Mouse (Mus musculus): ENCODE results near the gene Maneal. TPM values are rescaled to one million over a fixed set of nuclear protein-coding genes. Genes with fewer than 3 reads are reported as not detected.

Gene Maneal
- total and polyA plus RNA-seq, 3 experiments, result 0.08 TPM; not detected in 2

GRCm38 (mm10) chr4:124850261-124850913 lies 11.6 kb downstream of the Maneal start, which contains the start of gene Yrdc (continued):
- TF ChIP-seq IRF4 (IDR thresholded peaks at IDR 0.05; ENCODE audit: low read depth, low read length) (no peak), TCF12 (IDR thresholded peaks at IDR 0.05; ENCODE audit: low read depth, low read length) (peak; percentile 47; the same call in 1 of the 2 replicates), PAX5 (IDR thresholded peaks at IDR 0.05; ENCODE audit: low read length) (no peak), MAX (IDR thresholded peaks at IDR 0.05; ENCODE audit: low read length) (no peak; the same call in 1 of the 2 replicates)

DNA sequence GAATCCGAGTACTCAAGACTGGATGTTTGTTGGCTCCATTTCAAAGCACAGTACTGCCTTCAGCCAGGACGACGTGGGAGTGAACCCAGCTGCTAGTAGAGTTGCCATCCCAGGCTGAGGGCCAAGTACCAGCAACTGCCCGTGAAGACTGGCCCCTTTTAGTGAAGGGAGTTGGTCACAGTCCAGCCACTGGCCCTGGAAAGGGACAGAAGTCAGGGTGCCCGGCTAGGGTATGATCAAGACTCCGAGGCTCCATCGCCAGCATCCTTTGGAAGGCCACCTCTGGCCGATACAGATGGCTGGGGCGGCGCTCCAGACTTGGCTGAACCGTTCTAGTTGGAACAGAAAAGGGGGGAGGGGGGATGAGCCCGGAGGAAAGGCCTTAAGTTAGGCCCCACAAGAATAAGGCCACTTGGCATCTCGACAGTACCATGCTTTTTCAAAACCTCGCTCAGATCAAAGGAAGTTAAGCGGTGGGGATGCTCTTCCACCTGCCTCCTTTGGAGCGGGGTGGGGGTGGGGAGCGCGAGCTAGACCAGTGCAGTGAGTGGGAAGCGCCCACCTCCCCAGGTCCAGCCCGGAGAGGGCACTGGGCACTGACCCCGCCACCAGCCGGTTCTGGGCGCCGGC lies 12.2 kb downstream of the Maneal start:
- Histone ChIP-seq H3K9me3 (replicated peaks; ENCODE audit: low read length) (no peaks in the 10 kb centered on the region), H3K9ac (ENCODE audit: insufficient read depth, low read depth) (peak overlapping the region; percentile 46), H3K27ac (ENCODE audit: insufficient read depth, low read depth) (no peak overlapping the region), H3K36me3 (replicated peaks in 1 of 2; ENCODE audit: control insufficient read depth in 1 of 2, insufficient read depth in 1 of 2, low read length in 1 of 2) (peaks cover 23 to 55% of the 10 kb centered on the region in 2 experiments), H3K4me1 (ENCODE audit: control insufficient read depth in 1 of 2, insufficient read depth in 2 of 2) (peaks cover 4 to 35% of the 10 kb centered on the region in 2 experiments), H3K4me2 (ENCODE audit: insufficient read depth, low read depth, poor library complexity, severe bottlenecking) (peak overlapping the region; percentile 74), H3K27me3 (replicated peaks) (no peaks in the 10 kb centered on the region), H3K79me2 (replicated peaks; ENCODE audit: control insufficient read depth, extremely low read depth, insufficient read depth, poor library complexity, severe bottlenecking) (peaks cover 37% of the 10 kb centered on the region), H3K4me3 (replicated peaks in 1 of 3; ENCODE audit: low read depth in 2 of 3, low read length in 2 of 3, poor library complexity in 1 of 3) (peak overlapping the region; percentile 53 to 94 (median 89))
- dilution Hi-C loops (cut with MboI; ENCODE audit: extremely low pct_ligation_motif_present, extremely low pct_unique_long_range_greater_than_20kb, low sequenced_read_pairs) (no loop called here), in situ Hi-C loops (cut with MboI; ENCODE audit: low pct_ligation_motif_present, low pct_unique_long_range_greater_than_20kb, low sequenced_read_pairs) (loop anchor here (10.0 kb wide), 1 partner anchor 55 kb away; no protein-coding TSS in a partner anchor)
- peak; percentile 35 for DNase-seq (ENCODE audit: extremely low read depth)
- TF ChIP-seq IRF4 (IDR thresholded peaks at IDR 0.05; ENCODE audit: low read depth, low read length), result no peak
- no peak for TF ChIP-seq RAD21 (IDR thresholded peaks at IDR 0.05; ENCODE audit: low read depth, low read length)
- 0 out of 2 replicates have a peak, but pooled peaks have one; percentile 18 for TF ChIP-seq MAX (IDR thresholded peaks at IDR 0.05; ENCODE audit: low read length)
- TF ChIP-seq TBP (conservative IDR thresholded peaks at IDR 0.05; ENCODE audit: low read depth, low read length), result no peak
- no peak for TF ChIP-seq ETS1 (conservative IDR thresholded peaks at IDR 0.05; ENCODE audit: low read depth, low read length)
- no peak for TF ChIP-seq MYC (IDR thresholded peaks at IDR 0.05; ENCODE audit: low read depth, low read length)

GRCm38 (mm10) chr4:124847573-124847972 lies 14.4 kb downstream of the Maneal start:
- H3K36me3 ChIP-seq (replicated peaks in 1 of 2; ENCODE audit: control insufficient read depth in 1 of 2, insufficient read depth in 1 of 2, low read length in 1 of 2), result peaks cover 24 to 54% of the 10 kb centered on the region in 2 experiments
- in situ Hi-C loops (cut with MboI; ENCODE audit: low pct_ligation_motif_present, low pct_unique_long_range_greater_than_20kb, low sequenced_read_pairs), result no loop called here

More at GRCm38 (mm10) chr4:124847573-124847972, 14.4 kb downstream of the Maneal start:
- H3K9ac ChIP-seq (ENCODE audit: insufficient read depth, low read depth), result no peak overlapping the region
- no peak overlapping the region for H3K27ac ChIP-seq (ENCODE audit: insufficient read depth, low read depth)
- TF ChIP-seq NELFE (IDR thresholded peaks at IDR 0.05; ENCODE audit: low read depth, low read length) (no peak), RAD21 (IDR thresholded peaks at IDR 0.05; ENCODE audit: low read depth, low read length) (peak; percentile 71), MYC (IDR thresholded peaks at IDR 0.05; ENCODE audit: low read depth, low read length) (peak; percentile 40; the same call in 1 of the 2 replicates), ELF1 (IDR thresholded peaks at IDR 0.05; ENCODE audit: low read depth, low read length) (no peak), POLR2AphosphoS2 (IDR thresholded peaks at IDR 0.05; ENCODE audit: low read depth, low read length) (no peak), ZC3H11A (IDR thresholded peaks at IDR 0.05; ENCODE audit: low read depth, low read length) (no peak), SMC3 (IDR thresholded peaks at IDR 0.05; ENCODE audit: low read depth, low read length) (peak; percentile 46), CHD1 (IDR thresholded peaks at IDR 0.05; ENCODE audit: low read depth, low read length) (no peak), CTCF (conservative IDR thresholded peaks at IDR 0.05 in 1 of 2, IDR thresholded peaks at IDR 0.05 in 1 of 2; ENCODE audit: low read depth in 2 of 2, low read length in 2 of 2) (peak; percentile 51 to 86; a peak in 3 of 4 replicates)
- peak; percentile 76 for DNase-seq (ENCODE audit: extremely low read depth)
- dilution Hi-C loops (cut with MboI; ENCODE audit: extremely low pct_ligation_motif_present, extremely low pct_unique_long_range_greater_than_20kb, low sequenced_read_pairs), result no loop called here
- H3K27me3 ChIP-seq (replicated peaks), result no peaks in the 10 kb centered on the region
- no peak overlapping the region for H3K4me3 ChIP-seq (replicated peaks in 1 of 3; ENCODE audit: low read depth in 2 of 3, low read length in 2 of 3, poor library complexity in 1 of 3)
- H3K79me2 ChIP-seq (replicated peaks; ENCODE audit: control insufficient read depth, extremely low read depth, insufficient read depth, poor library complexity, severe bottlenecking), result peaks cover 19% of the 10 kb centered on the region
- no peaks in the 10 kb centered on the region for H3K9me3 ChIP-seq (replicated peaks; ENCODE audit: low read length)
- peaks cover 4 to 23% of the 10 kb centered on the region in 2 experiments for H3K4me1 ChIP-seq (ENCODE audit: control insufficient read depth in 1 of 2, insufficient read depth in 2 of 2)
- no peak overlapping the region for H3K4me2 ChIP-seq (ENCODE audit: insufficient read depth, low read depth, poor library complexity, severe bottlenecking)

Measured in CH12.LX (cell line).